Mouse (Mus musculus): ENCODE data around the gene Gm49369.
"Not testable (repeated sequence)": the region's sequence is repeated elsewhere in the genome, so short reads cannot be mapped to it uniquely, and the experiment has no call there.

Gene Gm49369

GRCm38 (mm10) chr7:142382567-142382966 lies at the start of gene Gm49369:
Gene Gm49369, minus strand, starts transcription at chr7:142382667.
- DNase-seq (ENCODE audit: low spot score in 2 of 2): no peak

DNA sequence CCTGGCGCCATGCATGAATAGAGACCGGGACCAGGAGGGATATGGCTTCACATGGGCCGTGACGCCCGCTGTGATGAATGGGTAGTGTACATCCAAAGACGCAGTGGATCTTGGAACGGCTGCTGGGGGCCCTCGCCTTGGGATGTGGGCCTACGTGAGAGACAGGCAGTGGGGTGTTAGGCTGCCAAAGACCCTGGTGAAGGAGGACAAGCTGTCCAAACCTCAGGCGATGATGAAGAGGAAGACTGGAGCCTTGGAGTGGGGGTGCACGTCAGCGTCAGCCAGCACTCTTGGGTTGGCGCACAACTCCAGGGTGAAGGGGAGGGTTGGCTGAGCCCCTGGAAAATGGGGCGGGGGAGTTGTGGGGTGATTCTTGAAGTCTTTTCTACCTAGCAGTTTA lies 48.6 kb upstream of the Gm49369 start:
- no peak for DNase-seq (ENCODE audit: low spot score in 2 of 2)

- no peak for DNase-seq (ENCODE audit: low spot score in 2 of 2)
Observed at GRCm38 (mm10) chr7:142430160-142430678, 47.8 kb upstream of the Gm49369 start.

GRCm38 (mm10) chr7:142428213-142428612 lies 45.7 kb upstream of the Gm49369 start:
- DNase-seq (ENCODE audit: low spot score in 2 of 2): no peak

- no peak for DNase-seq (ENCODE audit: low spot score in 2 of 2)
Observed at GRCm38 (mm10) chr7:142425641-142426213, 43.3 kb upstream of the Gm49369 start.

DNA sequence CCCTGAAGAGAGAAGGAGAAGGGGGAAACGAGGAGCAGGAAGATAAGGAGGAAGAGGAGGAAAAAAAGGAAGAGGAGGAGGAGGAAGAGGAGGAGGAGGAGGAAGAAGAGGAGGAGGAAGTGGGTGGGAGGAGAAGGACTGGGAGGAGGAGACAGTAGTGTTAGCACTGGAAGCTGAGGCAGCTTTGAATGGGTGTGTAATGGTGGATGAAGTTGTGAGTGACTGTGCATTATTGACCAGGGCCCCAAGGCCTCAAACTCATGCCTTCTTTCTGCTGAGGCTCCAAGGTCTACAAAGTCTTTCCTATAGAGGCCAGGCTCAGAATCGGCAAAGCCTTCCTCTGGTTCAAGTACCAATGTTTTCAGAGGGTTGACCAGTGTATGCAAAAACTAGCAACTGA lies 39.4 kb upstream of the Gm49369 start:
- no peak for DNase-seq (ENCODE audit: low spot score in 2 of 2)

GRCm38 (mm10) chr7:142419887-142420286 lies 37.4 kb upstream of the Gm49369 start:
- DNase-seq (ENCODE audit: low spot score in 2 of 2): no peak

GRCm38 (mm10) chr7:142418679-142419078 lies 36.2 kb upstream of the Gm49369 start:
- DNase-seq (ENCODE audit: low spot score in 2 of 2): no peak

DNA sequence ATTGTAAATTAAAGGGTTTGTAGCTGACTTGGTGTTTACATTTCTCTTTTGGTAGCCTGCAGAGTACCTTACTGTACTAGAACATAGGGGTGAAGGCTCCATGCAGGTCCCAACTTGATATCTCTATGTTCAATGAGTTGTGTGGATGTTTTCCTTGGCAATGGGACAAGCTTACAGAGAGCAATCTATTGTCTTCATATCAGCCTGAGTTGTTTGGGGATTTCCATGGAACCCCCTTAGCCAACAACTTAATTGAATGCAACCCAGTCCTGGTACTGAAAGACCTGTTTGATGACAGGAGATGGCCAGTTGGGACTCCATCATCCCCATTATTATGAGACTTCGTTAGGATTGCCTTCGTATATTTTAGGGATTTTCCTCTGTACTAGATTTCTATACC lies 35.6 kb upstream of the Gm49369 start:
- DNase-seq (ENCODE audit: low spot score in 2 of 2): no peak

DNA sequence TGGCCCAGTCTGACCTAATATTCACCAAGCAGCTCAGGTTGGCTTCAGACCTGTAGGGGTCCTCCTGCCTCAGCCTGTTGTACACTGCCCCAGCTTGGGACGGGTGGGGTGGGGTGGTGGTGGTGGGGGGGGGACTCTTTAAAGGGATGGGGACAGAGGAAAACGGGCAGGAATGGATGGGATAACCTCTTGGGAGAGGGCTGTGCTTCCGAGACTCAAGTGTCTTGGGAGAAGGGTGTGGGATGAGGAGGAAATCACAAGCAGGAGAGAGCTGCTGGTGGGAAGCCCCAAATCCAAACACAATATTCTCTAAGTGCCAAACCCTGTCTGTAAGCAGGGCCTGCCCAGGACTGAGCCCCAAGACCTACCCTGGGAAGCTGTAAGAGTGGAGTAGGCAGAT lies 33.8 kb upstream of the Gm49369 start:
- DNase-seq (ENCODE audit: low spot score in 2 of 2): no peak

DNA sequence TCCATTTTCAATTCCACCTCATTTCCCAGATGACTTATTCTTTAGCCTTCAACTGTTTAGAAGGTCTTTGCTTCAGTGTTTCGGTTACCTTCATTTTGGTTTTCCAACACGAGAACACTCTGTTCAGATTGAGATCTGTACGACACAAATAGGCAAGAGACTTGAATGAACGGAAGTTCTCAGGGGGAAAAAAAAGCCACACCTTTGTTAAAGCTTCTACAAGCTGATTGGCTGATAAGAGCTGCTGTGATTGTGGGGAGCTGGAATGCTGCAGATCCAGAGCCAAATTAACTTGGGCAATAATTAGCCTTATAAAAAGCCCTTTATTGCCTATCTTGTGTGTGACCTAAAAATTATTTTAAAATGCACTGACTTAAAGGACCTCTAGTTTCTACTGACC lies 32.8 kb upstream of the Gm49369 start:
- DNase-seq (ENCODE audit: low spot score in 2 of 2): no peak

- DNase-seq (ENCODE audit: low spot score in 2 of 2): no peak
Observed at GRCm38 (mm10) chr7:142413285-142413684, 30.8 kb upstream of the Gm49369 start.

DNA sequence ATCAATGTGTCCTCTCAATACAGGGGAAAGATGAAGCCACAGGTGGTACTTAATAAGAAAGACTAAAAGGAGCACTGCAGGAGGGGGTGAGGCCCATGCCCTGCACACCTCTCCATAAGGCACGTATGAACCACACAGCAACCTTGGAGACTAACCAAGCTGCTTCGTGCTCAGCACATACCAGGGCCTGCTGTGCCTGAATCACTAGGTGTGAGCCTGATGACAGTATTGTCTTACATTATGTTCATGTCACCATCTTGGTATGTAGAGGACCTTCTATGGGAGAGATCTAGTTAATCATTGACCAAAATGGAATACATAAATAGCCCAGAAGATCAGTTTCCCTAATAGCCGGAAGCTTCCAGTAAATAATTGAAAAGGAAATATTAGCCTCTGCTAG lies 27.1 kb upstream of the Gm49369 start:
- DNase-seq (ENCODE audit: low spot score in 2 of 2): no peak

DNA sequence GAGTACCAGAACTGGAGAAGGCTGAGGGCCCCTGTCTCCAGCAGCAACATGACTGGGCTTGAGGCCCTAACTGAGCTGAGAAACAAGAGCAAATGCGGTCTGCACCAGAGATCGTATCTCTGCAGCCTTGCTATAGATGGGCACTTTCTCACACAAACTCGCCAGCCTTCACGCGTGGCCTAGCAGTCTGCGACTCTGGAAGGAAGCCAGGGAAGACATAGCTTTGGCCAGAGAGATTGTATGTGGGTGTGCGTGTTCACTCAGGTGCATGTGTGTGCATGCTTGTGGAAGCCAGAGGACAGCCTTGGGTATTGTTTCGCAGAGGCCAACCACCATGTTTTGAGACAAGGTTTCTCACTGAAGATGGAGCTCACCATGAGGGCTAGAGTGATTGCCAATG lies 26.2 kb upstream of the Gm49369 start:
- DNase-seq (ENCODE audit: low spot score in 2 of 2): no peak

DNA sequence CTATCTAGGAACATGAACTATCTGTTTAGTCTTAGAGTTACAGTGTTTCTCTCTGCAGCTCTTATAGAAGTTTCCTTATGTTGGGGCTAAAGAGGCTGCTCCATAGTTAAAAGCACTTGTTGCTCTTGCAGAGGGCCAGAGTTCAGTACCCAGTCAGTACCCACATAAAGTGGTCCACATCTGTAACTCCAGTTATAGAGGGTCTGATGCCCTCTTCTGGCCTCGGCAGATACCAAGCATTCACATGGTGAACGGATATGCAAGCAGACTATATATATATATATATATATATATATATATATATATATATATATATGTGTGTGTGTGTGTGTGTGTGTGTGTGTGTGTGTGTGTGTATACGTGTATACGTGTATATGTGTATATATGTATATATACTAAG lies 25.5 kb upstream of the Gm49369 start:
- DNase-seq (ENCODE audit: low spot score in 2 of 2): no peak

DNA sequence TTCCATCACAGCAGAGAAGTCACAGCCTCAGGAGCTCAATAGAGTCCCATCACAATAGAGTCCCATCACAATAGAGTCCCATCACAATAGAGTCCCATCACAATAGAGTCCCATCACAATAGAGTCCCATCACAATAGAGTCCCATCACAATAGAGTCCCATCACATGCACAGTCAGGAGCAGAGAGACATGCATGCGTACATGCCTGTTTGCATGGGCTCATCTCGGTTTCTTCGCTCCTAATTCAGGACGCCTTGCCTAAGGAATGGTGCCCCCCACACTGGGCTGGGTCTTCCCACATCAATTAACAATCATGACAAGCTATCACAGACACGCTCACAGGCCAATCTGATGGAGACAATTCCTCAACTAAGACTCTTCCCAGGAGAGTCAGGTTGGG lies 22.7 kb upstream of the Gm49369 start:
- DNase-seq (ENCODE audit: low spot score in 2 of 2): not testable (repeated sequence)

DNA sequence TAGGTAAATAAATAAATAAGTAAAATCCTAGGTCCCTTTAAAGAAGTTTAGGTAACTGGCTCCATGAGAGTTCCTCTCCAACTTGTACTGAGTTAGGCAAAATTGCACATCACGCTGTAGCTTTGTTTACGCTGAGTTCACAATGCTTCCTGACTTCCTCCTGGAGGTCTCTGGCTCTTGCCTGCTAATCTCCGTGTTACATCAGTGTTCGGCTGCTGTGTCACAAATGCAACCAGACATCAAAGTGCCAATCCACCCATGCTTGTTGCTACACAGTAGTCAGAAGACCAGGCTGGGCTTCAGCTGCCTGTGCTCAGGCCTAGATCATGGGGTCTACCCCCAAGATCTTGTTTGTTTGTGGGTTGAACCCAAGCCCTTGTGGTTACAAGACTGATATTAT lies 21.1 kb upstream of the Gm49369 start:
- no peak for DNase-seq (ENCODE audit: low spot score in 2 of 2)

DNA sequence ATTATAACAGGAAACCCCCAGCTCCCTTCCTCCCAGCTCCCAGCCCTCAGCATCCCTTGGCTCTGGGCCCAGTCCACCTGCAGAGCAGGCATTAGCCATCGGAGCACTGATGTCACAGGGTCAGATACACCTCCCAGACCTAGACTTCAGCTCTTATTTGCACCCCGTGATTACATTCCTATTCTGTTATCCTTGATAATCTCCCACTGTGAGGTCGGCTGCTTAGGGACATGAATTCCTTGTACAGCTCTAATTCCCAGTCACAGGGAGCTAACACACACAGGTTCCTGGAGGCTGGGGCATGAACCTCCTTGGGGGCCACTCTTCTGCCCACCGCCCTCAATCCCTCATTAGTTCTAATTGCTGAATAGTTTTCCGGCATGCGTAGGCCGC lies 18.3 kb upstream of the Gm49369 start:
- DNase-seq (ENCODE audit: low spot score in 2 of 2): no peak

GRCm38 (mm10) chr7:142400112-142400749 lies 17.8 kb upstream of the Gm49369 start:
- DNase-seq (ENCODE audit: low spot score in 2 of 2): no peak

DNA sequence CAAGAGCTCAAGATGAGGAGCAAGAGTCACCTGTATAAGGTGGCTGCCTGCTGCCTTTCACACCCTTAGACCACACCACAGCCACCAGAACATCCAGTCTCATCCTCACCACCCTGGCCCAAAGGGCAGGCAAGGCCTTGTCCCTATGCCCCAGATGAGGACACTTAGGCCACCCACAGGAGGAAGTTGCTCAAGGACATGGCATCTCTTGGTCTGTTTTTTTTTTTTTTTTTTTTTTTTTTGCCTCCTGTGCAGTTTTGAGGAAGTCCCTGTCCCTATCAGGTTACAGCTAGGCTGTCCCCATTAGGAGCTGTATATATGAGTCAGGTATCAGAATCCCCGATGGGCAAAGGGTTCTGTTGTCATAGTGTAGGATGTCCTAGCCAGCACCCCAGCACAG lies 16.8 kb upstream of the Gm49369 start:
- DNase-seq (ENCODE audit: low spot score in 2 of 2): no peak

GRCm38 (mm10) chr7:142398052-142398451 lies 15.6 kb upstream of the Gm49369 start:
- no peak for DNase-seq (ENCODE audit: low spot score in 2 of 2)

DNA sequence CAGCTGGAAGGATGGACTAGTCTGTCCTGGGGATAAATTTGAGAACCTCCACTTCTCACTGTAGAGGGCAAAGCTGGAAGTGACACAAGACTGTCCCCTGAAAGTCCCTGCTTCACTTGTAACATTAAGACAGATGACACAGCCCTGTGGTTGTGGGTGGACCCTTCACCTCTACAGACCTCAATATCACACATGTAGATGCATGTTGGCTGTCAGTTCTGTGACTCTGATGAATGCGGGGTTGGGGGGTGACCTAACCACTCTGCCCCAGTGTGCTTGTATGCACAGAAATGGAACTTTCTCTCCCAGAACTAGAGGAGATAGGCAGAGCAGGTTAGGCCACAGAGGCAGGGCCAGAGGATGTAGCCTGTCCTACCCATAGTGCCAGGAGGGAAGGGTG lies 14.1 kb upstream of the Gm49369 start:
- DNase-seq (ENCODE audit: low spot score in 2 of 2): no peak

DNA sequence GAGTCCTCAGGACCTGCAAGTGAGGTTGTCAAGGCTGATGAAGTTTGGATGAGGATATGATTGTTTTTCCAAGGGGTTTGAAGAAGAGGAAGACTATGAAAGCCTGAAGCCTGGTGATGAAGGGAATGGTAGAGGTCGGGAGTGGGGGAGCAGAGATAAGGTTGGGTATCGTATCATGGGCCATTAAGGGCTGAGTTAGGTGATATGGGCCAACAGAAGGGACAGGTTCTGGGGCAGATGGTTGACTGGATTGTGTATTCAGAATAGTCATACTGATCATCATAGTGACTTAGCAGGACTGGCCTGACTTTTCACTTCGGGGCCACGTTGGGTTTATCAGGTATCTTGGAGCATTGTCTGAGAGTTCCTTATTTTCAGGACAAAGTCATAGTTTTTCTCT lies 13.0 kb upstream of the Gm49369 start:
- DNase-seq (ENCODE audit: low spot score in 2 of 2): no peak

Measured in urinary bladder, postnatal 36 days (tissue).